Mouse (Mus musculus) bone marrow, adult 2 months (tissue): ENCODE measurements around the gene Epn2.

Experiments used
- CTCF ChIP-seq: fragments of 200-500 bp; IDR thresholded peaks from 2 replicates; pipeline ENCODE4 v1.5.1; 2011; ENCODE audit warnings: low read length, control low read depth; ENCODE audit not compliant: control insufficient read depth, insufficient read depth
- POLR2A ChIP-seq: fragments of 200-500 bp; IDR thresholded peaks from 2 replicates; pipeline ENCODE4 v1.6.1; 2011; ENCODE audit warnings: low read depth, mild to moderate bottlenecking, control low read depth, low read length, borderline replicate concordance; ENCODE audit not compliant: control insufficient read depth

- TF ChIP-seq CTCF (no peak), POLR2A (no peak)
Observed at GRCm38 (mm10) chr11:61478788-61479187, 100.7 kb downstream of the Epn2 start.
